Mouse (Mus musculus) hindbrain, embryonic 10.5 days (tissue): Measurements from ENCODE around the gene Gnat2. TPM values are rescaled to one million over a fixed set of nuclear protein-coding genes. Genes with fewer than 3 reads are reported as not detected.
A peak's percentile ranks its signal among the peaks of the same experiment; 100 is the strongest.

Experiments
- DNase-seq: peaks from one replicate; pipeline ENCODE4 v3.0.0-alpha.2; 2017; ENCODE audit warnings: low spot score
- H3K27ac ChIP-seq: fragments of 300-500 bp; sonication (generic); 2 replicates; pipeline ENCODE4 v1.5.1; 2016; ENCODE audit warnings: mild to moderate bottlenecking, moderate library complexity
- H3K27me3 ChIP-seq: fragments of 300-500 bp; sonication (generic); 2 replicates; pipeline ENCODE4 v1.6.1; 2016; ENCODE audit warnings: mild to moderate bottlenecking; ENCODE audit not compliant: poor library complexity, insufficient read depth, severe bottlenecking
- H3K36me3 ChIP-seq: fragments of 300-500 bp; sonication (generic); 2 replicates; pipeline ENCODE4 v1.6.1; 2016; ENCODE audit warnings: mild to moderate bottlenecking, moderate library complexity
- H3K4me1 ChIP-seq: fragments of 300-500 bp; sonication (generic); replicated peaks from 2 replicates; pipeline ENCODE4 v1.6.1; 2016; ENCODE audit warnings: mild to moderate bottlenecking
- H3K4me3 ChIP-seq: fragments of 300-500 bp; sonication (generic); 2 replicates; pipeline ENCODE4 v1.5.1; 2016; ENCODE audit warnings: mild to moderate bottlenecking, moderate library complexity
- H3K9me3 ChIP-seq: fragments of 300-500 bp; sonication (generic); 2 replicates; pipeline ENCODE4 v1.6.1; 2016; ENCODE audit warnings: mild to moderate bottlenecking, moderate library complexity
- WGBS: fragments of 180-500 bp; shearing (Covaris S2); methylation state at CpG from one replicate; pipeline ENCODE4 v1.1.7; 2016; 5-methylcytosine and 5-hydroxymethylcytosine counted together
- polyA plus RNA-seq: library from polyadenylated mRNA; unstranded; fragments of >200 nt; fragmentation: Nextera tagmentation; extraction: Ambion mirVana; gene quantifications from 2 replicates; pipeline ENCODE4 v1.2.1, GENCODE M21; 2016

Gene Gnat2
- polyA plus RNA-seq, 1 experiment from 2014 or later: 0.46 TPM

- Histone ChIP-seq H3K4me1 (peaks cover 8% of the 10 kb centered on the region), H3K27me3 (no peaks in the 10 kb centered on the region), H3K4me3 (no peak overlapping the region), H3K27ac (no peak overlapping the region), H3K9me3 (no peaks in the 10 kb centered on the region), H3K36me3 (peaks cover 33% of the 10 kb centered on the region)
- 68% methylated on average over 10 of the region's 10 CpGs for WGBS
- DNase-seq: peak; percentile 70
Measured at GRCm38 (mm10) chr3:108070295-108071293, 22.0 kb upstream of the Gnat2 start.

DNA sequence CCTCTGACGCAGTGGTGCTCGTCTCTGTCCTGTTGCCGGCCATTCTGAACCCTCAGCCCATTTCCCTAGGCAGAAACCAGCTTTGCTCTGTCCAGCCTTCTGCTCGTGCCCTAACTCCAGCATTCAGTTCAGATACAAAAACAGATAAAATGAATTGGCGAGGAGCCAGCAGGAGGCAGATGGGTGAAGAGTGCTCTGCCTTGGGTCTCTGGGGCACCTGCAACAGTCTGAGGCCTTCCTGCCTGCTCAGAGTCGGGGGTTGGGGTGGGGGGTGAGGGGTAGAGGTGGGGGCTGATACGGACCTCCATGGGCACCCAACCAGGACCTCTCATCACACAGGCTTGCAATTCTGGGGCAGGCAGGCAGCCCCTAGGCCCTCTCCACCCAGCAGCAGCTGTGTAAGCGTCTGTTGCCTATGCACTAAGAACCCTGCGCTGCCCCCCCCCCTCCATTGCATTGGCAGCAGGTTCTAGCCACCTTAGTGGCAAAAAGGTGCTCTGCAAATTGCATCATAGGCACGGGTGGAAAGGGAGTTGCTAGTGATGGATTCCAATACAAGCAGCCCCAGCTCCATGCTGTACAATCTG is 19.5 kb upstream of the Gnat2 start:
- H3K9me3 ChIP-seq: no peaks in the 10 kb centered on the region
- no peak overlapping the region for H3K4me3 ChIP-seq
- DNase-seq: no peak
- peaks cover 58% of the 10 kb centered on the region for H3K36me3 ChIP-seq
- no peaks in the 10 kb centered on the region for H3K27me3 ChIP-seq
- peaks cover 8% of the 10 kb centered on the region for H3K4me1 ChIP-seq
- H3K27ac ChIP-seq: peak overlapping the region; percentile 45; the same call in 1 of the 2 replicates
- WGBS: 81% methylated on average over 10 of the region's 10 CpGs

DNA sequence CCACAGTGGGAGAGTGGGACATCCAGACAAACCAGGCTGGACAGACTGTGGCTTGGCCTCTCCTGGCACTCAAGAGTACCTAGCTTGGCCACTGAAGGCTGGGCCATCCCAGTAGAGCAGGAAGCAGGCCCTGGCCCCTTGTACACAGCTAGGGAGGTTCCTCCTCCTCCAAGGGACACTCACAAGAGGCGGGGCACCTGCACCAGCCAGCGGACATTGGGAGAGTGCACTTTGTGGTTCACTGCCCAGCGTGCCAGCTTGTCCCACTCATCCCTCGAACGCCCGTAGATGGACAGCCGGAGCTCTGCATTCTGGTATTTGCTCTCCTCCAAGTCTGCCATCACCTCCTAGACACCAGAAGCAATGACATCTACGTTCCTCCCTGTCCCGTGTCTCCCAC is 15.8 kb upstream of the Gnat2 start:
- Histone ChIP-seq H3K36me3 (peaks cover 86% of the 10 kb centered on the region), H3K27ac (no peak overlapping the region), H3K27me3 (no peaks in the 10 kb centered on the region), H3K4me1 (peaks cover 21% of the 10 kb centered on the region), H3K9me3 (no peaks in the 10 kb centered on the region), H3K4me3 (no peak overlapping the region)
- WGBS: 94% methylated on average over 9 of the region's 9 CpGs
- DNase-seq: no peak

DNA sequence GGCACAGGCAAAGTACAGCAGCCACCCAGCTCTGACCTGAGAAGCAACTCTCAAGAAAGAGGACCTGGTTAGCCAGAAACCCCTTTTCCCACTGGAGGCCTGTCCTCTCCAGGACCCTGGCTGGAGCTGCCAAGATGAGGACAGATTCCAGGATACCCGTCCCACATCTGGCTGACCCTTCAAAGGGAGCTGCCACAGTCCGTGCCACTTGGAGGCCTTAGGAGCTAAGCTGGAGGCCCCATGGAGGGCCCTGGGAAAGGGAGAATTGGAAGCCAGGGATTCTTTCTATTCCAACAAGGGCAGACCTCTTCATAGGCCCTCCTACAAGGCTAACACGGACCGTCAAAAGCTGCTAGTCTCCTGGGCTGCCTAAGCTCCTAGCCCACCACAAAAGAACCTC is 10.9 kb upstream of the Gnat2 start:
- H3K4me3 ChIP-seq: peak overlapping the region; percentile 18; the same call in 1 of the 2 replicates
- H3K27me3 ChIP-seq: no peaks in the 10 kb centered on the region
- H3K4me1 ChIP-seq: peaks cover 61% of the 10 kb centered on the region
- H3K9me3 ChIP-seq: no peaks in the 10 kb centered on the region
- no peak for DNase-seq
- peaks cover 42% of the 10 kb centered on the region for H3K36me3 ChIP-seq
- WGBS: 73% methylated on average over 4 of the region's 4 CpGs
- H3K27ac ChIP-seq: peak overlapping the region; percentile 65

GRCm38 (mm10) chr3:108082251-108082875 is 10.2 kb upstream of the Gnat2 start:
- Histone ChIP-seq H3K27ac (peak overlapping the region; percentile 65), H3K36me3 (peaks cover 35% of the 10 kb centered on the region), H3K27me3 (peaks cover 2% of the 10 kb centered on the region; the same call in 1 of the 2 replicates), H3K4me1 (peaks cover 68% of the 10 kb centered on the region), H3K4me3 (peak overlapping the region; percentile 18), H3K9me3 (no peaks in the 10 kb centered on the region)
- WGBS: 67% methylated on average over 1 of the region's 1 CpGs
- no peak for DNase-seq

- Histone ChIP-seq H3K27ac (no peak overlapping the region), H3K4me1 (peaks cover 69% of the 10 kb centered on the region), H3K36me3 (peaks cover 27% of the 10 kb centered on the region), H3K27me3 (peaks cover 5% of the 10 kb centered on the region; the same call in 1 of the 2 replicates), H3K4me3 (no peak overlapping the region), H3K9me3 (no peaks in the 10 kb centered on the region)
- no peak for DNase-seq
- WGBS: 58% methylated on average over 2 of the region's 2 CpGs
Measured at GRCm38 (mm10) chr3:108083161-108083560, 9.4 kb upstream of the Gnat2 start.

DNA sequence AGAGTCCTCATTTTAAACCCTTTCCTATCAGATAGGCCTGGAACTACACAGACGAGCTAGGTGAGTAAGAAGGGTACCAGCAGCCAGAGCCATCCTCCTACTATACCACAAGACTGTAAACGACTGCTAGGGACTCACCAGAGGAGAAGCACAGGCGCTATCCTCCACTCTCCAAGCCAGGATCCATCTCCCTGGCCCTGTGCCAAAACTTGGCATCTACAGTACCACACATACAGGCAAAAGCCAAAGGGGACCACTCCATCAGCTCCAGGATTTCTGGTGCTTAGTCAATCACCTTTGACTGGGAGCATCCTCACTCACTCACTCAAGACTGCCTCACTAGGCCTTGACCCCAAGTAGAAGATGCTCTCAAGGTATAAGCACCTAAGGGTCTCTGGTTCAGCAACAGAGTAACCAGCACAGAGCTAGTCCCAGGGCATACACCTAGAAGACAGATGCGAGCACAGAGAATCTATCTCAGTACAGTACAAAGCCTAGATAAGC is 8.6 kb upstream of the Gnat2 start:
- WGBS: 86% methylated on average over 4 of the region's 4 CpGs
- no peaks in the 10 kb centered on the region for H3K9me3 ChIP-seq
- no peak for DNase-seq
- H3K4me3 ChIP-seq: peak overlapping the region; percentile 91
- no peak overlapping the region for H3K27ac ChIP-seq
- H3K36me3 ChIP-seq: peaks cover 20% of the 10 kb centered on the region
- peaks cover 8% of the 10 kb centered on the region; the same call in 1 of the 2 replicates for H3K27me3 ChIP-seq
- H3K4me1 ChIP-seq: peaks cover 73% of the 10 kb centered on the region

GRCm38 (mm10) chr3:108084767-108085270 is 7.8 kb upstream of the Gnat2 start:
- 18% methylated on average over 13 of the region's 13 CpGs for WGBS
- Histone ChIP-seq H3K4me3 (peak overlapping the region; percentile 91), H3K4me1 (peaks cover 82% of the 10 kb centered on the region), H3K27me3 (peaks cover 12% of the 10 kb centered on the region; the same call in 1 of the 2 replicates), H3K27ac (peak overlapping the region; percentile 95), H3K9me3 (no peaks in the 10 kb centered on the region), H3K36me3 (peaks cover 12% of the 10 kb centered on the region)
- no peak for DNase-seq

DNA sequence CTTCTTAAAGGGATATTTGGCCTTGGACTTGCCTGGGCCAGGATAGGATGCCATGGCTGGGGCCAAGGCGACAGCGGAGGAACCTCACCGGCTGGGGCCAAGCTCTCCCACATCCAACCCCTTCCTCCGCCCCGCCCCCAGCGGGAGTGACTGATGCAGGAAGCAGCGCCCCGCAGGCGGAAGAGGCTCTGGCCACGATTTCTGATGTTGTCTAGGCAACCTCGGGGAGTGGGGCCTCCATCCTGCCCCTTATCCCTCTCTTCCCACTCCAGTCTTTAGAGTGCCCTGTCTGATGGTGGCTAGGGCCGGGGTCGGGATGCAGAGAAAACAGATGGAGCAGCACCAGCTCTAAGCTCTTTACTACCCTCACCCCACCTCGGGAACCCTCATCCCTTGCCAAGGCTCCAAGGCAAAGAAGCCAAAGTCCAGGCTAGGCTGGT is 7.3 kb upstream of the Gnat2 start:
- Histone ChIP-seq H3K36me3 (peaks cover 7% of the 10 kb centered on the region), H3K27ac (peak overlapping the region; percentile 95), H3K9me3 (no peaks in the 10 kb centered on the region), H3K4me1 (peaks cover 83% of the 10 kb centered on the region), H3K27me3 (peaks cover 12% of the 10 kb centered on the region; the same call in 1 of the 2 replicates), H3K4me3 (peak overlapping the region; percentile 91)
- WGBS: under 1% methylated on average over 14 of the region's 14 CpGs
- peak; percentile 90 for DNase-seq

DNA sequence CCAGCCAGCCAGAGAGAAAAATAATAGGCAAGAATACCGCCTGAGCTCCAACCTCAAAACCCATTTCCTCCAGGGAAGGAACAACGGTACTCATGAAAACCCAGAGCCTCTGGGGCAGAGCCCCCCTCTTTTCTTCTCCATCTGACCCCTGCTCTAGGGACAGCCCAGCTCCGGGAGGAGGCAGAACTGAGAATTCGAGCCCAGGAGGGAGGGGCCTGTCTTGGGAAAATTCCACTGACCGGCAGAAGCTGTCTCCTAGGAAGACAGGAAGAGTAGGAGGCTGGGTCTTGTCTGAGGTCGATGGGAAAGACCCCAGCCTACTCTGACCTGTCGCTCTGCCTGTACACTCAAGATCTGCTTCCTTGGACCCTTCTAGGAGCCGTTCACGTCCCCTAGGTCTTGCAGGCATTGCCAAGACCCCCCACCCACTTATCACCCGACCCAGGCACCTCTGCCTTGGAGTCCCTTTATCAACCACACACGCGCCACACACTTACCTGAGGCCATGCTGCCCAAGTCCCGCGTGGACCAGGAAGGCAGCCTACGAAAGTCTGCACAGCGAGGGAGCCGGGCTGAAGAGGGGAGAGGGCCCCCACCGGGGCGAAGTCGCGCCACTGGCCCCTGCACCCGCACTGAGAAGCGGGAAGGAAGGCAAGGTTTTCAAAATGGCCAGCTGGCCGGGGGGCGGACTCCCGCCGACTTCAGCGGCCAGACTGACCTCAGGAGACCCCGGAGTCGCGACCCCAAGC is 6.7 kb upstream of the Gnat2 start:
- peak overlapping the region; percentile 95 for H3K27ac ChIP-seq
- DNase-seq: peak; percentile 76
- H3K36me3 ChIP-seq: peaks cover 1% of the 10 kb centered on the region
- WGBS: under 1% methylated on average over 31 of the region's 31 CpGs
- H3K27me3 ChIP-seq: peaks cover 12% of the 10 kb centered on the region; the same call in 1 of the 2 replicates
- H3K4me1 ChIP-seq: peaks cover 78% of the 10 kb centered on the region
- no peaks in the 10 kb centered on the region for H3K9me3 ChIP-seq
- peak overlapping the region; percentile 91 for H3K4me3 ChIP-seq

- DNase-seq: peak; percentile 88
- H3K36me3 ChIP-seq: no peaks in the 10 kb centered on the region; the same call in 1 of the 2 replicates
- WGBS: under 1% methylated on average over 29 of the region's 29 CpGs
- H3K27ac ChIP-seq: peak within 1 kb of the TSS; percentile 95
- peaks cover 73% of the 10 kb centered on the region for H3K4me1 ChIP-seq
- H3K9me3 ChIP-seq: no peaks in the 10 kb centered on the region
- H3K27me3 ChIP-seq: peaks cover 12% of the 10 kb centered on the region; the same call in 1 of the 2 replicates
- peak within 1 kb of the TSS; percentile 91 for H3K4me3 ChIP-seq
Measured at GRCm38 (mm10) chr3:108086470-108086979, 6.1 kb upstream of the Gnat2 start, which contains the start of gene Ampd2. Gene Ampd2, minus strand, starts transcription at chr3:108086651.
